Mouse (Mus musculus) regulatory T cell (primary cell): Measurements from ENCODE around the gene Ndufa6.

Source experiments
- in situ Hi-C: fragments of 300-600 bp; cut with MboI, MseI; formaldehyde crosslinking; loops from one replicate; pipeline ENCODE4 v1.15.1; 2025; ENCODE audit warnings: high pct_unique_total_duplicates

The Ndufa6 gene

DNA sequence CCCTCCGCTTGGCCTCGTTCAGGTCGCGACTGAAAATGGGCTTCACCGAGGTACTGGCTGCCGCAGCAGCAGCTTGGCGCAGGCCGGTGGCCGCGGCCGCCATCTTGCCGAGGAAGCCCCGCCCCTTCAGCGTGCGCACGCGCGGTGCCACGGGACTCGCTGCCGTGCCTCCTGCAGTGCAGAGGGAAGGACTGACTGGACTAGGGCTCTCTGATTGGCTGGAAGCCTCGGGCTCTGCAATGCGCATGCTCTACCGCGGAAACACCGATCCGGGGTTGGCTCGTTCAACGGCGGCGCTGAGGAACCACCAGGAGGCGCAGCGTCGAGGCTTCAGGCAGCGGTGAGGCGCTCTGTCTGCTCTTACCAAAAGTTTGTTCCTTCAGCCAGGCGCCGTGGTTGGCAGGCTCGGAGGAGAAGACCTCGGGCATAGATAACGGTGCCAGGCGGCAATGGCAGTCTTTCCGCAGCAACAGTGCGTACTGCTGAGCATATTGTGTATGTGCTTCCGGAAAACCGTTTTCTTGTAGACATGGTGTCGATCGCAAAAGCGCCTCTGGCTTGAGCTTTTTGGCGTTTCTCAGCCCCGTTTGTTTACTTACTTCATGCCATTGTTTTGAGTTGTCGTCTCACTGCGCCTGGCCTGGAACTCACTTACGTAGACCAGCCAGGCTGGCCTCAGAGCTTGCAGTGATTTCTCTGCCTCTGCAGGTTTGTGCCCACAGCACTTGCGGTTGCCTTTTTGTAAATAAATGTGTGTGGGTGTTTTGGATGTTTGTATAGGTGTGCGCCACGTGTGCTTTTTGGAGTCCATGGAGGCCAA is at the start of gene Ndufa6:
Gene Ndufa6, minus strand, starts transcription at position 197 of the 820 bp plus-strand sequence.
- in situ Hi-C loops: loop anchor here (25.0 kb wide), 1 partner anchor 1158 kb away; the partner anchor contains the start of gene Ttll1

DNA sequence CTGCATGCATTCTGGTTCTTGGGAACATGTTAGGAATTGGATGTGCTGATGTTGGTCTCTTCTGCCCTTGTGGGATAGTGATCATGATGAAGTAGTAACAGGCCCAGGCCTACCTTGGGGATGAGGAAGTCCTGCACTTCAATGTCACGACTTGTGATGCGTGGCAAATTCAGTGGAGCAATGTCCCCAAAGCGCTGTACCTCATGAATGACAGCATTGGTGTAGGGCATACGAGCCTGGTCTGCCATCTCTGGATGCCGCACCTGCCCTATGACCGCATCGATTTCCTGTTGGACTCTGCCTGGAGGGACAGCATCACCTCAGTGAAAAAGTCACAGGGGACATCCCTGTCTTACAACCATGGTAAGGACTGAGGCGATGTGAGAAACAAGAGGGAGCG is 49.5 kb upstream of the Ndufa6 start:
- in situ Hi-C loops: no loop called here

GRCm38 (mm10) chr15:82402741-82403140 is 48.6 kb upstream of the Ndufa6 start:
- in situ Hi-C loops: no loop called here

- in situ Hi-C loops: no loop called here
Measured at GRCm38 (mm10) chr15:82402106-82402505, 48.0 kb upstream of the Ndufa6 start.

DNA sequence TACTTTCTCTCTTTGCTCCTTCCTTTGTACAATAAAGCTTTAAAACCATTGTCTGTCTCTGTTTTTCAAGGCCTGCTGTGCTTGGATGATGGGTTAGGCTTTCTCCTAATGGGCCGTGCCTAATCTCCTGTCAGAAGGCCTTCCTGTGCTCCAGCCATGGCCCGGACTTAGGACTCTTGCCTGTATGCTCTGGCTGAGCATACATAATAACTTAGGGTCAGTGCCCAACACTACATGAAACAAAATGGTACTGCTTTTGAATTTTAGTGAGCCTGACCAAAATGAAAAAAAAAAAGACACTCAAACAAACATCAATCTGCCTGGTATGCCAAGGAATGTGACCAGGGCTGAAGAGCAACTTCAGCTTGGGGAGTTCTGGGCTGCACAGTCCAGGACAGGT is 47.4 kb upstream of the Ndufa6 start:
- in situ Hi-C loops: no loop called here

- in situ Hi-C loops: loop anchor here (10.0 kb wide), 1 partner anchor 629 kb away; no protein-coding TSS in a partner anchor
Measured at GRCm38 (mm10) chr15:82395955-82396354, 41.8 kb upstream of the Ndufa6 start.

GRCm38 (mm10) chr15:82393922-82394321 is 39.8 kb upstream of the Ndufa6 start, which contains the start of gene Cyp2d11:
Gene Cyp2d11, minus strand, starts transcription at chr15:82394022.
- in situ Hi-C loops: loop anchor here (5.0 to 10.0 kb wide), 2 partner anchors 58 to 631 kb away; no protein-coding TSS in a partner anchor

DNA sequence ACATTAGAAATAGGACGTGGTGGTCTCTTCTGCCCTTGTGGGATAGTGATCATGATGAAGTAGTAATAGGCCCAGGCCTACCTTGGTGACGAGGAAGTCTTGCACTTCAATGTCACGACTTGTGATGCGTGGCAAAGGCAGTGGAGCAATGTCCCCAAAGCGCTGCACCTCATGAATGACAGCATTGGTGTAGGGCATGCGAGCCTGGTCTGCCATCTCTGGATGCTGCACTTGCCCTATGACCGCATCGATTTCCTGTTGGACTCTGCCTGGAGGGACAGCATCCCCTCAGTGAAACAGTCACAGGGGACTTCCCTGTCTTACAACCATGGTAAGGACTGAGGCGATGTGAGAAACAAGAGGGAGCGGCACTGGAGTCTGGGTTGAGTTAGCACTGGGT is 35.8 kb upstream of the Ndufa6 start:
- in situ Hi-C loops: loop anchor here (5.0 to 10.0 kb wide), 2 partner anchors 62 to 635 kb away; no protein-coding TSS in a partner anchor

- in situ Hi-C loops: no loop called here
Measured at GRCm38 (mm10) chr15:82385729-82386128, 31.6 kb upstream of the Ndufa6 start.

GRCm38 (mm10) chr15:82382441-82382840 is 28.3 kb upstream of the Ndufa6 start:
- in situ Hi-C loops: no loop called here

GRCm38 (mm10) chr15:82380714-82381062 is 26.6 kb upstream of the Ndufa6 start:
- in situ Hi-C loops: no loop called here

- in situ Hi-C loops: no loop called here
Measured at GRCm38 (mm10) chr15:82379871-82380713, 26.0 kb upstream of the Ndufa6 start, which contains the start of gene Cyp2d22. Gene Cyp2d22, minus strand, starts transcription at chr15:82380260.

- in situ Hi-C loops: no loop called here
Measured at GRCm38 (mm10) chr15:82379511-82379870, 25.4 kb upstream of the Ndufa6 start.

DNA sequence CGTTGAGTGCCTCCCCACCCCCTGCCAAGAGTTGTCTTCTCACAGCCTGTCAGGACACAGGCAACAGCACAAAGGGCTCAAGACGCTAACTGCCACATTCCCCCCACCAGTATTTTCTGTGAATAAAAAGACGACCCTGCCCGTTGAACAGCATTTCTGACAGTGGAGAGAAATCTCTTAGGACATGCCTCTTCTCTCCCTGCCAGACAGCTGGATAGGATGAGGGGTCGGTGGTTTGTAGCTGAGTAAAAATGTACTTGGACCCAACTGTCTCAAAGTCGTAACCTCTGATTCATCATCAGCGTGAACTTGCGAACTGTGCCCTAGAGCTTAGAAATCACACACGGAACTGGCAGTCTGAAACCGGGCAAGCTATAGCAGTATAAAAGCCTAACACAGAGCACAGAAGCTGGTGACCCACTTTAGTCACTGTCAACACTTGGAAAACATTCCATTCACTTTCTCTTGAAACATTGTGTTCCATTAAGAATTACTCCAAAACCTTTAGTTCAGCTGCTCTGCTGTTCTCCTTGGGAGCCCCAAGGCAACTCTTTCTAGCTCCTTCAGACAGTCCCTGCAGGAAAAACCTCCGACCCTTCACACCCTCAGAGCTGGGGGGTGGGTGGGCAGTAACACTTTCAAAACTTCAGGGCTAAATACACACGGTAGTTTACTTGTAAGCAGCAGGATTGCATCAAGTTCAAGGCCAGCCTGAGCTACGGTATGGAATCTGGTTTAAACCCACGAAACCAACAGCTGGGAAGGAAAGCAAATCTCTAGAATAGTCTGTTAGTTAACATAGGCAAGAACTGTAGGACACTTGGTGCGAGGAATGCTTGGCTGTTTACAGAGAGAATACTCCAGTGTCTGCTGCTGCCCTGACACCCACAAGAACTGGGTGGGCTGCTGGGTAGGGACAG is 24.4 kb upstream of the Ndufa6 start:
- in situ Hi-C loops: no loop called here

DNA sequence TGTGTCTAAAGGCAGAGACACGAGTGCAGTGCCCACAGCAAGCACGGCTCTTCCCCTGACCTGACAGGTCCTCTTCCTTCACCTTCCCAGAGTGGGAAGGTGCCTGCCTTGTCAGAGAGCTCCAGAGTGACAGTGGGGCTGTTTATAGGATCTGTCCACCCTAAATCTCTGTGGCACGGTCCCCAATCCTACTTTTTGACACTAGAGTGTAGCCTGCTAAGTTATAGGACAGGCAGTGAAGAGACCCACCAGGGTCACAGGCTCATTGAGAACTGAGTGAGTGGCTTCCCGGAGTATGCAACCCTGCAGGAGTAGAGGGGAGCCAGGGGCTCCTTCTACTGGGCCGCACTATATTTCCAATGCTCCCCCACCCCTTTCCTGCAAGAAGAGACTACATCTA is 23.6 kb upstream of the Ndufa6 start:
- in situ Hi-C loops: no loop called here

DNA sequence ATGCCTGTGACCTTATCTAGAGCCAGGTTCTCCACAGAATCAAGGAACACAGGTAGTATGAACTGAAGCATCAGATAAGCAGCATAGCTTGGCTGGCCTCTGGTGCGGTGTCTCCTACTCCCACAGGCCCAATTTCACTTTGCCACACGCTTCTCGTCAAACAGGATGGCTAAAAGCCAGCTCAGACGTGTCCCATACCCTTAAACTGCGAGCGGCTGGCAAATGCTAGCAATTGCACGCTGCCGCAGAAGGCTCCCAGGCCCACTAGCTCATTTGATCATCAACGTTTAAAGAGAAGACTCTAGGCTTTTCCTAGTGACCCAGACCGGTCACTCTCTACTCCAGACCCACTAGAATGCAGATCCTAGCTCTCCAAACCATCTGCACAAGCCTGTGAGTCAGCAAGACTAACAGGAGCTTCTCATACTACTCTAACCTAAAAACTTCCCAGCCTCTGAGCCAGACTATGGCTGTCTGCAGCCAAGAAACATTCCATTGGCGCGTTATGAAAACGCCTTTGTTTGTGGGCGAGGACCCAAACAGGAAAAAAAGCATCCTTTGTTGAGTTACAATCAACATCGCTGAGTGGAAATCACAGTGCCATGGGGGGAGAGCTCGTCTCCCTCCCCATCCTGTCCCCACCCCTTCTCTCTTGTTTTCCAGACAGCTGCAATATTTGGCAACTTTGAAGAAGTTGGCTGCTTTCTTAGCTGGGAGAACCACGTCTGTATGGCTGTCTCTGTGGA is 22.4 kb upstream of the Ndufa6 start:
- in situ Hi-C loops: no loop called here

- in situ Hi-C loops: no loop called here
Measured at GRCm38 (mm10) chr15:82375855-82376254, 21.7 kb upstream of the Ndufa6 start.

GRCm38 (mm10) chr15:82374437-82374836 is 20.3 kb upstream of the Ndufa6 start:
- in situ Hi-C loops: loop anchor here (25.0 kb wide), 1 partner anchor 1138 kb away; the partner anchor contains the start of gene Ttll1

GRCm38 (mm10) chr15:82372991-82373390 is 18.9 kb upstream of the Ndufa6 start:
- in situ Hi-C loops: loop anchor here (25.0 kb wide), 1 partner anchor 1139 kb away; the partner anchor contains the start of gene Ttll1

DNA sequence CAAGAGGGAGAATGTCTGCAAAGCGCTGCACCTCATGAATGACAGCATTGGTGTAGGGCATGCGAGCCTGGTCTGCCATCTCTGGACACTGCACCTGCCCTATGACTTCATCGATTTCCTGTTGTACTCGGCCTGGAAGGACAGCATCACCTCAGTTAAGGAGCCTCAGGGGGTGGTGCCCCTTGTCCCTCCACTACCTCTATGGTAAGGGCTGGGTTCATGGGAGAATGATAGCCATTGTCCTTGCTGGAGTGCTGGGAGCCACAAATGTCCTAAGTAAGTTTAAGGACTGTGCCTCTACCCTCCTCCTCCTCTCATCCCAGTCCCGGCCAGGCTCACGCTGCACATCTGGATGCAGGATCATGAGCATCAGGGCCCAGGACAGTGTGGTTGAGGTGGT is 18.3 kb upstream of the Ndufa6 start:
- in situ Hi-C loops: loop anchor here (25.0 kb wide), 1 partner anchor 1140 kb away; the partner anchor contains the start of gene Ttll1
